Mouse (Mus musculus) kidney, postnatal 0 days (tissue): Measurements from ENCODE around the gene Sult6b1. TPM values are rescaled to one million over a fixed set of nuclear protein-coding genes. Genes with fewer than 3 reads are reported as not detected.

ENCODE experiments used
- ATAC-seq: fragments of 200-750 bp; cut with Nextera tagmentation; replicated peaks from 2 replicates; pipeline ENCODE4 v1.8.0; 2017; ENCODE audit warnings: low read depth, moderate number of reproducible peaks, moderate TSS enrichment, moderate library complexity; ENCODE audit not compliant: low FRiP score
- DNase-seq: peaks from one replicate; pipeline ENCODE4 v3.0.0-alpha.2; 2016; ENCODE audit warnings: low spot score
- H3K27ac ChIP-seq: fragments of 300-500 bp; sonication (generic); 2 replicates; pipeline ENCODE4 v1.5.1; 2014; ENCODE audit warnings: mild to moderate bottlenecking
- H3K27me3 ChIP-seq: fragments of 300-500 bp; sonication (generic); 2 replicates; pipeline ENCODE4 v1.6.1; 2014; ENCODE audit warnings: low read length, mixed read lengths; ENCODE audit not compliant: insufficient read depth
- H3K36me3 ChIP-seq: fragments of 300-500 bp; sonication (generic); 2 replicates; pipeline ENCODE4 v1.6.1; 2014; ENCODE audit warnings: low read length, mixed read lengths; ENCODE audit not compliant: insufficient read depth
- H3K4me1 ChIP-seq: fragments of 300-500 bp; sonication (generic); replicated peaks from 2 replicates; pipeline ENCODE4 v1.6.1; 2014; ENCODE audit warnings: antibody characterized with exemption, low read length, mixed read lengths; ENCODE audit not compliant: insufficient read depth
- H3K4me2 ChIP-seq: fragments of 300-500 bp; sonication (generic); 2 replicates; pipeline ENCODE4 v1.6.1; 2014; ENCODE audit warnings: mild to moderate bottlenecking, low read length, moderate library complexity, mixed read lengths
- H3K4me3 ChIP-seq: fragments of 300-500 bp; sonication (generic); replicated peaks from 2 replicates; pipeline ENCODE4 v1.5.1; 2014; ENCODE audit warnings: low read depth, low read length
- H3K9ac ChIP-seq: fragments of 300-500 bp; sonication (generic); 2 replicates; pipeline ENCODE4 v1.6.1; 2014; ENCODE audit warnings: low read depth, low read length
- H3K9me3 ChIP-seq: fragments of 300-500 bp; sonication (generic); replicated peaks from 2 replicates; pipeline ENCODE4 v1.6.1; 2016; ENCODE audit warnings: low read length, inconsistent platforms, mixed read lengths
- CTCF ChIP-seq: IDR thresholded peaks from 2 replicates; pipeline ENCODE4 v1.5.1; 2016; ENCODE audit warnings: antibody characterized with exemption, low read depth, mild to moderate bottlenecking, moderate library complexity
- WGBS: fragments of 180-500 bp; shearing (Covaris S2); extraction: QIAGEN DNeasy Blood & Tissue Kit; methylation state at CpG from one replicate; pipeline ENCODE4 v1.1.7; 2014; 5-methylcytosine and 5-hydroxymethylcytosine counted together
- polyA plus RNA-seq: library from polyadenylated mRNA; unstranded; fragments of >200 nt; fragmentation: Nextera tagmentation; extraction: Ambion mirVana; gene quantifications from 2 replicates; pipeline ENCODE4 v1.2.1, GENCODE M21; 2015

The Sult6b1 gene
- polyA plus RNA-seq, 1 experiment from 2014 or later: 0.25 TPM

GRCm38 (mm10) chr17:78915772-78916171, 9.0 kb upstream of the Sult6b1 start:
- no peak overlapping the region for H3K27ac ChIP-seq
- no peak for TF ChIP-seq CTCF
- H3K9ac ChIP-seq: 0 out of 2 replicates have a peak overlapping the region, but pooled peaks have one; percentile 75
- H3K4me2 ChIP-seq: peak overlapping the region; percentile 75
- 57% methylated on average over 6 of the region's 6 CpGs for WGBS
- no peak for DNase-seq
- no peaks in the 10 kb centered on the region for H3K27me3 ChIP-seq
- H3K36me3 ChIP-seq: peaks cover 9% of the 10 kb centered on the region; the same call in 1 of the 2 replicates
- H3K9me3 ChIP-seq: no peaks in the 10 kb centered on the region
- ATAC-seq: 0 out of 2 replicates have a peak, but pooled peaks have one; percentile 0
- peak overlapping the region; percentile 59 for H3K4me3 ChIP-seq
- H3K4me1 ChIP-seq: peaks cover 5% of the 10 kb centered on the region; the same call in 1 of the 2 replicates

- 57% methylated on average over 3 of the region's 3 CpGs for WGBS
- no peaks in the 10 kb centered on the region for H3K9me3 ChIP-seq
- no peak overlapping the region for H3K4me3 ChIP-seq
- no peak for TF ChIP-seq CTCF
- no peak overlapping the region for H3K4me2 ChIP-seq
- H3K27ac ChIP-seq: no peak overlapping the region
- ATAC-seq (no peak), DNase-seq (no peak)
- H3K36me3 ChIP-seq: no peaks in the 10 kb centered on the region
- peaks cover 5% of the 10 kb centered on the region; the same call in 1 of the 2 replicates for H3K4me1 ChIP-seq
- H3K27me3 ChIP-seq: no peaks in the 10 kb centered on the region
- no peak overlapping the region for H3K9ac ChIP-seq
Measured at GRCm38 (mm10) chr17:78913921-78914320, 7.1 kb upstream of the Sult6b1 start.

GRCm38 (mm10) chr17:78912861-78913281, 6.1 kb upstream of the Sult6b1 start:
- ATAC-seq: no peak

GRCm38 (mm10) chr17:78909374-78909773, 2.6 kb upstream of the Sult6b1 start:
- H3K4me2 ChIP-seq: no peak overlapping the region
- 72% methylated on average over 2 of the region's 2 CpGs for whole genome bisulfite sequencing
- H3K9me3 ChIP-seq: no peaks in the 10 kb centered on the region
- H3K4me1 ChIP-seq: no peaks in the 10 kb centered on the region
- ATAC-seq (no peak), DNase-seq (no peak)
- H3K27me3 ChIP-seq: no peaks in the 10 kb centered on the region
- TF ChIP-seq CTCF: no peak
- H3K36me3 ChIP-seq: no peaks in the 10 kb centered on the region
- no peak overlapping the region for H3K9ac ChIP-seq
- H3K4me3 ChIP-seq: no peak overlapping the region
- no peak overlapping the region for H3K27ac ChIP-seq

More at GRCm38 (mm10) chr17:78912861-78913281, 6.1 kb upstream of the Sult6b1 start:
- 35% methylated on average over 6 of the region's 6 CpGs for WGBS
- H3K9ac ChIP-seq: no peak overlapping the region
- H3K4me2 ChIP-seq: peak overlapping the region; percentile 51
- peak overlapping the region; percentile 23; the same call in 1 of the 2 replicates for H3K4me3 ChIP-seq
- H3K27me3 ChIP-seq: no peaks in the 10 kb centered on the region
- no peak overlapping the region for H3K27ac ChIP-seq
- peak; percentile 70 for DNase-seq
- H3K36me3 ChIP-seq: no peaks in the 10 kb centered on the region
- TF ChIP-seq CTCF: no peak
- no peaks in the 10 kb centered on the region for H3K9me3 ChIP-seq
- H3K4me1 ChIP-seq: peaks cover 5% of the 10 kb centered on the region; the same call in 1 of the 2 replicates

GRCm38 (mm10) chr17:78903158-78903557, 3.6 kb downstream of the Sult6b1 start:
- H3K4me3 ChIP-seq: no peak overlapping the region
- H3K36me3 ChIP-seq: no peaks in the 10 kb centered on the region
- ATAC-seq: no peak; the same call in 1 of the 2 replicates
- 52% methylated on average over 2 of the region's 2 CpGs for WGBS
- no peaks in the 10 kb centered on the region for H3K9me3 ChIP-seq
- no peaks in the 10 kb centered on the region for H3K4me1 ChIP-seq
- H3K27ac ChIP-seq: no peak overlapping the region
- H3K4me2 ChIP-seq: no peak overlapping the region
- no peak for DNase-seq
- H3K9ac ChIP-seq: no peak overlapping the region
- no peak for TF ChIP-seq CTCF
- no peaks in the 10 kb centered on the region for H3K27me3 ChIP-seq

GRCm38 (mm10) chr17:78895394-78895793, 11.4 kb downstream of the Sult6b1 start:
- H3K27ac ChIP-seq: no peak overlapping the region
- no peaks in the 10 kb centered on the region for H3K9me3 ChIP-seq
- WGBS: 16% methylated on average over 8 of the region's 8 CpGs
- TF ChIP-seq CTCF: peak; percentile 76
- peak overlapping the region; percentile 43; the same call in 1 of the 2 replicates for H3K9ac ChIP-seq
- H3K4me2 ChIP-seq: peak overlapping the region; percentile 52
- no peaks in the 10 kb centered on the region for H3K36me3 ChIP-seq
- DNase-seq (peak; percentile 92), ATAC-seq (no peak)
- H3K27me3 ChIP-seq: no peaks in the 10 kb centered on the region
- no peak overlapping the region for H3K4me3 ChIP-seq
- H3K4me1 ChIP-seq: no peaks in the 10 kb centered on the region

- Histone ChIP-seq H3K27me3 (no peaks in the 10 kb centered on the region), H3K9ac (no peak overlapping the region), H3K9me3 (no peaks in the 10 kb centered on the region), H3K4me1 (no peaks in the 10 kb centered on the region), H3K4me3 (no peak overlapping the region), H3K27ac (no peak overlapping the region), H3K4me2 (no peak overlapping the region), H3K36me3 (no peaks in the 10 kb centered on the region)
- no peak for ATAC-seq
- TF ChIP-seq CTCF: no peak
- DNase-seq: no peak
- 85% methylated on average over 7 of the region's 7 CpGs for WGBS
Measured at GRCm38 (mm10) chr17:78894991-78895390, 11.8 kb downstream of the Sult6b1 start.
